Mouse (Mus musculus) cerebellum, adult 11-12 months (tissue): ENCODE measurements around the gene Atf7ip2.
"Not testable (repeated sequence)": the region's sequence is repeated elsewhere in the genome, so short reads cannot be mapped to it uniquely, and the experiment has no call there.

Experiments
- DNase-seq: peaks from one replicate; pipeline ENCODE4 v3.0.0; 2022

Gene Atf7ip2

DNA sequence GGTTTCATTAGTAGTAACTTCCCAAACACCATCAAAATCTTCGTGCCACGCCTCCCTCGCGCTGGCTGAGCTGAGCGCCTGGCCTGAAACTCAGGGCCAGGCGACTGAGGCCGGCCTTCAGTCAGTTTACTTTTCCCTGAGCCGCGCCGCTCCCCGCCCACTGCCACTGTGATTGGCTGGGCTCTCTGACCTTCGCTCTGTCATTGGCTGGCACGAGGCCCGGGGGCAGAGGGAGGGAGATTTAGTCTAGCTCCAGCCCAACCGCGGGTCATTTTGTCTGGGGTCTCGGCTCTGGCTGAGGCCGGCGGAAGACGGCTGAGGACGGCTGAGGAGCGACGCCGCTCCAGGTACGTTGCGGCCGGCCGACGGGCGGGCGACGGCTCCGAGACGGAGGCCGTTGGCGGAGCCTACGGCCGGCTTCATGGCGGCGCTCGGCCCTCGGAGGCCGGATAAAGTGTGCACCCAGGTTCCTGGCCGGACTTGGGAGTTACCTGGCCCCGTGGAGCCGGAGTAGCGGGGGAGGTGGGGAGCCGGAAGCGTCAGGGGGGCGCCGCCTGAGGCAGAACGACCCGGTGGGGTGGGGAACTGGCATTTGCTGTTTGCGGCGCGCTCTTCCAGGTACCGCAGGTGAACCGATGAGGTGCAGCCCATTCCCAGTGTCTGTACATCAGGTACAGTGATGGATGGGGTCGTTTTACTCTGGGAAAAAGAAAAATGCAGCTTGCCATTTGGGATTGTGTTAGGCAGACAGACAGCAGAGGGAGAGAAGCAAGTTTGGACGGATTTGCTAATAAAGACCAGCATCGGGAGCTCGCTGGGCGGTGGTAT, at the start of gene Atf7ip2:
Gene Atf7ip2, plus strand, starts transcription at position 34 of the 828 bp plus-strand sequence.
- peak; percentile 41 for DNase-seq

DNA sequence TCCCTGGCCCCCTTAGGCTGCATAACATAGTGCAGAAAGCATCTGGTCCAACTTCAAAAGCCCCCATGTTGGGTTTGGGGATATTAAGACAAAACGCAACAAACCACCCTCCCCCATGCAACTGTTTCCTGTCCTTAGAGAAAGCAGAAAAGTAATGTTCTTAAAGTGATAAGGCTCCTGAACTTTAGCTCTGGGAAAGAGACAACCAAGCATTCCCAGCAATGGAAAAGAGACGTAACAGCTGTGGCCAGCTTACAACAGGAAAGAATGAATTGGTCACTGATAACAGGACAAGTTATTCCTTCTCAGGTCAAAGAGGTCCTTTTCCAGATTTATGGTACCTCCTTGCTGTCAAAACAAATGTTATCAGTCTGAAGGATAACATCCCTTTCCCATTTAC, 49.3 kb upstream of the Atf7ip2 start:
- DNase-seq = no peak

DNA sequence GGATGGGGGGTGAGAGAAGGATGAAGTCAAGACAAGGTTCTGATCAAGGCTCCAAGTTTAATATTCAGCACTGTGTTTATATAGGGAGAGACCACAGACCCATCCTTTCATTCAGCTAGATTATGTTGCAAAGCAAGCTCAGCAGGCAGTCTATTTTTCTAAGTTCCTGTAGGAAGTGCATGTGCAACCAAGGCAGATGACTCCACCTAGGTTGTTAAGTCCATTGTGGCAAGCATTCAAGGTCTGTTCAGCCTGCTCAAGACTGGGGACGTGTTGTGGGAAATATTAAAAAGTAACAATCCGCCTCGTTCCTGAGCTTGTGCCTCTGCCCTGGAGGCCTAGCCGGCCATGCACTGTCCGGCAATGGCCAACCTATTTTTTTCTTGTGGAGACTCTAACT, 45.1 kb upstream of the Atf7ip2 start:
- no peak for DNase-seq

DNA sequence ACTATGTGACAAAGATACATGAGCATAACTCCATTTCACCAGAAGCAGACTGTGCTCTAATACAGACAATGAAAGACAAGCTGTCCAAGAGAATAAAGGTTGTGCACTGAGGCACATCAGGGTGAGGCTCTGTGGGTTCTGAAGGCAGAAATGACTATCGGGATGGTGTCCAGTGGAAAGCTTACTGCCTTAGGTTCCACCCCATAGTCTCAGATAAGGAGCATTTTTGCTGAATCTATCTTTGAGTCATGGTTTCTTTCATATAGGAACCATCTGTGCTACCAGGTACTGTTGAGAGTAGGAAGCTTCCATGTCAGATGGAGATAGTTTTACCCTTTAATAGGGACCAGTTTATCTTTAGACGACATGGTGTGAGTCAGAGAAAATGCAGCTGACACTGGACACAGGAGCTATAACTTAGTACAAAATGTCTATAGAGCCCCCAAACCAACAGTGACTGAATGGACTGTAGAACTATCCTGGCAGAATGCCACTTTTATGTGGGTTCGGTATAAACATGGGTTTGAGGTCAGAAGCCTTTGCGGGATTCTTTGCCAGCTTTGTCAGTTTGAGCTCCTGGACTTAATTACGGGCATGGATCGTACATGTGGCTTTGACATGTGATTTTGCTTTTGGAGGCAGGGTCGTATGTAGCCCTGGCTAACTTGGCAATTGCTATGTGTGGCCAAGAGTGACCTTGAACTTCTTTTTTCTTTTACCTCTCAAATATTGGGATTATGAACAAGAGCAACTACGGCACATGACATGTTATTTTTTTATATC, 23.2 kb upstream of the Atf7ip2 start:
- no peak for DNase-seq

DNA sequence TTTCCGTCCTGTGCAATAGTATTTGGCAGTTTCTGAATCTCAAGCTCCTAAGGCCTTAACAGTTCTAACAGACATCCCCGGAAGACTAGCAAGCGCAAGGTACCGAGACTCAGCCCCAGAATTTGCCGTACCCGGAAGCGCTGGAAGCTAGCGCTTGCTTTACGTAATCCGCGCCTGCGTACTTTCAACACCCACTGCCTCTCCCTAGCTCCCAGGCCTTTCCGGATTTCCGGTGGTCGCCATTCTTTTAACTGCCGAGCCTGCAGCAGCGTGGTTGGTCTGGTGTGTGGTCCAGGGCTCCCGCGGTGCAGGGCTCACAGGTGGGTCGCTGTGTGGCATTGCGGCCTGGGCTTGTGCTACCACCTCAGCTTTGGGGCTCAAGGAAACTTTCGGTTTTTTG, 22.5 kb upstream of the Atf7ip2 start, which contains the start of gene Rpl39l:
Gene Rpl39l, plus strand, starts transcription at position 222 of the 400 bp plus-strand sequence.
- DNase-seq = no peak

DNA sequence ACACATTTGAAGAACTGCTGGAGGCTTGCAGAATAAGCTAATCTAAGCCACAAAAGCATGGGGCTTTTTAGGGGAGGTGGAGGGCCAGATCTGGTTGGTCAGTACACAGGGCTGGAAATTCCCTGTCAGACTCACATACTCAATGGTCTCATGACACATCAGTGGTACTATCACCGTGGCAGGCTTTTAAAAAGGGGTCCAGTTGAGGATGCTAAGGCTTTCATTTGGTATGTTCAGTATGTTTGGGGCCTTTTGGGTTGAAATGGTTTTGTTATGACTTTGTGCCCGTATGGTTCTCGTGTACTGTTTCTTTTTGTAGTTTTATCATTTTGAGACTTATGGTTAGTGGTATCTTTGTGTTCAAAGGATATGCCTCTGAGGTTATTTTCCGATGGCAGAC, 21.2 kb upstream of the Atf7ip2 start:
- no peak for DNase-seq

DNA sequence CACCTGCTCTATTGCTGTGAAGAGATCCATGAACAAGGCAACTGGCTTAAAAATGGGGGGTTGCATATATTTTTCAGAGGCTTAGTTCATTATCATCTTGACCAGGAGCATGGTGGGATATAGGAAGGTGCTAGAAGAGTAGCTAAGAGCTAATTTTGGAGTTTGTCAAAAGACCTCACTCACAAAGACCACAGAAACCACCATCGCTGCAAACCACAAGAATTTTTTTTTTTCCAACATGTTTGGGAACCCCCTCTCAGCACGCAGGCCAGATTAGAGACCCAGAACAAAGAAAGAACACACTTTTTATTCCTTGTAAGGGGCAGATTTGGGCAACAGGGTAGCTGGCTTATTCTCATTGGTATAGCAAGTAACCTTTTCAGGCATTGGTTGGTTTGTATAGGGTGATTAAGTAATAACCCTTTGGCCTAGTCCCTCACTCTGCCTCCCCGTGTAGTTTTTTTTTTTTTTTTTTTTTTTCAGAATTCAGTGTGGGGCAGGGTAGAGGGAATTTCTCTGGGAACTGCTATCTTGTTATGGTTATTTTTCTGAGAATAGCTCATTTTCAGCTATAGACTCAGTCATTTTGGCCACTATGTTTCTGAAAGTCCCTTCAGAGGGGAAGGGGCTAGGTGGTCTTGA, 20.2 kb upstream of the Atf7ip2 start:
- DNase-seq = no peak

DNA sequence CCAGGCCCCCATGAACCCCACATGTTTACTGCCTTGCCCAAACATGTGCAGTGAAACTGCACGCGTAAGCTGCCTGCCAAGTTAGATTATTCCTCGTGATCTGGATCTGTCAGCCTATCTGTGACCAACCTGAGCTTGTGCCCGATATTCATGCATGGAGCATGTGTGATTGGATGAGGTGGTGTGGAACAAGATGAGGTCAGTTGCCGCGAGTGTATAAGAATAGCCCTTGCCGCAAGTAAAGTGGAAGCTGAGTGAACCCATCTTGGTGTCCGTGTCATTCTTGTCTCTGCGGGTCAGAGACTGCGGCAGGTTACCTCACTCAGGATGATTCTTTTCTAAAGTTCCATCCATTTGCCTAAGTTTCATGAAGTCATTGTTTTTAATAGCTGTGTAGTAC, 5.1 kb upstream of the Atf7ip2 start:
- not testable (repeated sequence) for DNase-seq

DNA sequence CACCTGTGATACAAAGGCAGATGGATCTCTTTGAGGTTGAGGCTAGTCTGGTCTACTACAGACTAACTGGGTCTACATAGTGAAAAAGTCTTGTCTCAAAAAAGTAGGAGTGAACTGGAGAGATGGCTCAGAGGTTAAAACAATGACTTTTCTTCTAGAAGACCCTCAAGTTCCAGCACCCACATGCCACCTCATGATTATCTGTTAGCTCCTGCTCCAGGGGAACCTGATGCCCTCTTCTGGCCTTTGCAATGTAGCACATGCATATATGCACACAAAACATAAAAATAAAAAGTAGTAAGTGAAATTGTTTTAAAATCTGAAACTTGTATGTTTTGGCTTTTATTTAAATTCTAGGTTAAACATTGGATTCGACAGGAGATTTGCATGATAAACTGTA, 16.3 kb downstream of the Atf7ip2 start:
- DNase-seq = no peak

DNA sequence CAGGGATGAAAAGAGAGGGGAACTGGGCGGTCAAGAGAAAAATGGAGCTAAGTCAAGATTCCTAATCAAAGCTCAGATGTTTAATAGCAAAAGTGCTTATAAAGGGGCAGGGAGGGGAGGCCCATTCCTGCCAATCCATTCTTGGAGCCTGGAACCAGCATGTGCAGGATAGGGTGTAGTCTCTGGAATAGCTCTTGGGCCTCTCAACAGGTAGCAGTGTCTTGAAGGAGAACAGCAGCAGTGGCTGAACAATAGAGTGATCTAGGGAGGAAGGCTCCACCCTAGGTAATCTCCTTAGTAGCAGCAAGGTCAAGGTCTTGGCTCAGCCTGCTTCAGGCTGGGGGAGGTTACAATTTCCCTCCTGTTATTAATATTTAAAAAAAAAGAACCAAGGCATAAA, 23.9 kb downstream of the Atf7ip2 start:
- DNase-seq = not testable (repeated sequence)

DNA sequence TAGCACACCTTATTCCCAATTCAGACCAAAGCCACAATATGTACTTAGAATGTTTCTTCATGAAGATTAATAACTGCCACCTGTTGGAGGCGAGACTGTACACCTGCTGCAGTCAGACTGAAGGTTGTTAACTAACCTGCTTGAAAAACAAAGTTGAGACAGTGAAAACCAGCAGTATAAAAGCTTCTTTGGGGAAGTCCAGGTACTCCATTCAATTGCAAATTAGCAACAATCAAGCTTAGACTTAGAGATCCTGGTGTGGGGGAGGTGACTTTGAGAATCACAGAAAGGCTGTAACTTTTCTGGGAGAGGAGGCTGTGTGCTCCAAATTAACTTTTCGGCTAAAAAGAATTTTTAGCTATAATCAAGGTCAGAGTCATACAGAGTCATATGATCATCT, 24.5 kb downstream of the Atf7ip2 start:
- not testable (repeated sequence) for DNase-seq

DNA sequence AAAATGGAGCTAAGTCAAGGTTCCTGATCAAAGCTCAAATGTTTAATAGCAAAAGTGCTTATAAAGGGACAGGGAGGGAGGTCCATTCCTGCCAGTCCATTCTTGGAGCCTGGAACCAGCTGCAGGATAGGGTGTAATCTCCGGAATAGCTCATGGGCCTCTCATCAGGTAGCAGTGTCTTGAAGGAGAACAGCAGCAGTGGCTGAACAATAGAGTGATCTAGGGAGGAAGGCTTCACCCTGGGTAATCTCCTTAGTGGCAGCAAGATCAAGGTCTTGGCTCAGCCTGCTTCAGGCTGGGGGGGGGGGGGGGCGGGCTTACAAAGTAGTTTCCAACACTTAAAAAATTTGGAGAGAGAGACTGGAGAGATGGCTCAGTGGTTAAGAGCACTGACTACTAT, 34.8 kb downstream of the Atf7ip2 start:
- DNase-seq = no peak

DNA sequence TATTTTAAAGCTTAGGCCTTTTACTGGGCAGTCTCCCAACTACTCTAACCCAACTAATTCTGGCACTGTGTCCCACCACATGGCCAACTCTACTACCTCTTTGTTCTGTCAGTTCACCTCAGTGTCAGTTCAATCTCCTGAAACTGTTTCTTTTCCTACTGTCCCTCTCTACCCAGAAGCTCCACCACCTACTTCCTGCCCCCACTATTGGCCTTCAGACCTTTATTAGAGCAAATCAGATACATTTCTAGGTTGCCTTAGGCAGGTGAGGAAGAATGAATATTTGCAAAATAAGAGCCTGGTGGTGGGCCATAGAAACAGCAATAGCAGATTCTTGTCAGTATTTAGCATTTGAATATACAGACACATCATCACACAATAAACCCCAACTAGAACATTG, 44.1 kb downstream of the Atf7ip2 start:
- DNase-seq = no peak

DNA sequence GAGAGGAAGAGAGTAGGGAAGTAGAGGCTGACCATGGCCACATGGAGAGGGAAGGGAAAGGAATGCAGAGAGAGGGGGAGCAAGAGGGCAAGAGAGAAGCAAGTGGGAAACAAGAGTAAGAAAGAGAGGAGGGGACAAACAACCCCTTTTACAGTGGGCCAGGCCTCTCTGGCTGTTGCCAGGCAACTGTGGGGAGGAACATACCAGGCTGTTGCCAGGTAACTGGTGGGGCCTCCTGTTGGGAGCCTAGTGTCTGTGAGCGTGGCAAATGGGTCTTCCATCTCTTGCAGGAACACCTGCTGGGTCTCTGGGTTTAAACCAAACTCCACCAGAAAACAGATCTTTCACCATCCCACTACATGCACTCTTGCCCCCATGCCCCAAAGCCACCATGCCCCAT, 61.5 kb downstream of the Atf7ip2 start:
- DNase-seq = no peak

DNA sequence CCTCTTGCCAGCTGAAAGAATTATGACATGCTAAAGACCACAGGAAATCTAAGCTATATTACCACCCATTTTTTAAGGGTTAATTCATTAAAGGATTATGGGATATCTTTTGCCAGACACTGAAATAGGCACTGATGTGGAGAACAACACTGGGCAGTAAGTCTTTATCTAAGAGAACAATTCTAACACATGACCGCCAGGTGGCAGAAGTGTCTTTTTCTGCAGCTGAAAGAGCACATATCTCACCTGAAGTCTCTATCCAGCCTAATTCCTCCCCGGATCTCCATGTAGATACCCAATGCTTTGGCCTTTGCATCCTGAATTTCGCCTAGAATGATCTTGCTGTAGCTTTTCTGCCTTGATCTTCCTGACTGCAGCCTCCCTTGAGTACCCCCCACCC, 79.7 kb downstream of the Atf7ip2 start:
- no peak for DNase-seq

DNA sequence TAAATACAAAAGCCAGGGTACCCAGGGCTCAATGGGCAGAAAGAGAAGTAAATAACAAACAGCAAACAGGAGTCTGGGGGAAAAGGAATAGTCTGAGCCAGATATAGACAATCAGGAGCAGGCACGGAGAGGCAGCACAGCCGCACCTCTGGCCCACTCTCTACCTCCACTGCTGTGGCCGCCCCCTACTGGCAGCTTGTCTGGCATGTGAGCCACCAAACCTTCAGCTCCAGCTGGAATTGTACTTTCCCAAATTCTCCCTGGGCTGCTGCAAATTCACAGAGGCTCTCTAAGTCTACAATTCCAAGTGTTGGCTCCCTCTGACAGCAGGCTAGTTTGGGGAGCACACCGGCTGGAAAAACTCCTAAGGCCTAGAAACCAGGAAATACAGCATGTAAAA, 82.0 kb downstream of the Atf7ip2 start:
- no peak for DNase-seq

DNA sequence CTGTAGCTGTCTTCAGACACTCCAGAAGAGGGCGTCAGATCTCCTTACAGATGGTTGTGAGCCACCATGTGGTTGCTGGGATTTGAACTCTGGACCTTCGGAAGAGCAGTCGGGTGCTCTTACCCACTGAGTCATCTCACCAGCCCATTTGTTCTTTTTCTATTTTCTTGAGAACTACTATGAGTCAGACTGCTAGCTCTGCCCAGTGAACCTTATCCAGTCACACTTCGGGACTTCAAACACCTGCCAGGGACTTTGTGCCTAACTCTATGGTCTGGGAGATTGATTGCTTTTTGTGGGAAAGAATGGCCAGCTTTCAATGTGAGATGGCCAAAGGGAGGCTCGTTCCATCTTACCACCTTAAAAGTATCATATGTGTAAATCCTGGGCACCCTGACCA, 84.3 kb downstream of the Atf7ip2 start:
- not testable (repeated sequence) for DNase-seq

DNA sequence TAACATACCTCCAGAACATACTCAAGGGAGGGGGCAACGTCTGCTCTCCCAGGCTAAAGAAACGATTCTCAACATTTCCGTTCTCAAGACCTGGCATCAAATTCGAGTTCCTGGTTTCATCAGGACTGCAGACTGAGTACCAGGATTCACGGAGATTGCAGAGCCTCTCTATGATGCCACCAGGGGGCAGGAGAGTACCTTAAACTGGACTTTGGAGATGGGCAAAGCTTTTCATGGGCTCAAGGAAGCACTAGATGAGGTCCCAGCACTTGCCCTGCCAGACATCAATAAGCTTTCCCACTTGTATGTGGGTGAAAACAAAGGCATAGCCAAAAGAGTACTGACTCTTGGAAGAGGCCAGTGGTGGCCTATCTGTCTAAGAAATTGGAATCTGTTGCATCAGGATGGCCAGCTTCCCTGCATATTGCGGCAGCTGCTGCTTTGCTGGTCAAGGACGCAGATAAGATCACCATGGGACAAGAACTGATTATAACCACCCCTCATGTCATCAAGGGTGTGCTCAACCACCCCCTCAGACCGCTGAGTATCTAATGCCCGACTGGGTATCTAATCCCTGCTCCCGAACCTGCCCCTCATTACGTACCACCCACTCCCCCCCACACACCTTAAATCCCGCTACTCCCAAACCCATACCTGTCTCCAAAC, 87.9 kb downstream of the Atf7ip2 start:
- peak; percentile 51 for DNase-seq

DNA sequence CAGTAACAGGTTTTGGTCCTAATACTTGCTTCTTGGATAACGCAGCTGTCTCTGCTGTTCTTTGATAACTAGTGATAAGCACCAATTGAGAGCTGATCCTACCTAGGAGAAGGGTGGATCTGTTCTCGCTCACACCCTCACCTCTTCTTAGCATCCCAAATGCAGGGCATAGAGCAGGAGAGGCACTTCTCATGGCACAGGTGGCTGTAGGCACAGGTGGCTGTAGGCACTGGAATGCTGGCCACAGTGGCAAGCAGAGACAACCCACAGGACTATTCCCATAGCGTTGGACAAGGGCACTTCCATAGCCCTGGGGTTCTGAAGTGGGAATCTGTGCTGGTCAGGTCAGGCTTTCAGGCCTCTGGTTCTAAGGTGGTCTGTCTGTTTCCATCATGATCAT, 89.4 kb downstream of the Atf7ip2 start:
- no peak for DNase-seq

DNA sequence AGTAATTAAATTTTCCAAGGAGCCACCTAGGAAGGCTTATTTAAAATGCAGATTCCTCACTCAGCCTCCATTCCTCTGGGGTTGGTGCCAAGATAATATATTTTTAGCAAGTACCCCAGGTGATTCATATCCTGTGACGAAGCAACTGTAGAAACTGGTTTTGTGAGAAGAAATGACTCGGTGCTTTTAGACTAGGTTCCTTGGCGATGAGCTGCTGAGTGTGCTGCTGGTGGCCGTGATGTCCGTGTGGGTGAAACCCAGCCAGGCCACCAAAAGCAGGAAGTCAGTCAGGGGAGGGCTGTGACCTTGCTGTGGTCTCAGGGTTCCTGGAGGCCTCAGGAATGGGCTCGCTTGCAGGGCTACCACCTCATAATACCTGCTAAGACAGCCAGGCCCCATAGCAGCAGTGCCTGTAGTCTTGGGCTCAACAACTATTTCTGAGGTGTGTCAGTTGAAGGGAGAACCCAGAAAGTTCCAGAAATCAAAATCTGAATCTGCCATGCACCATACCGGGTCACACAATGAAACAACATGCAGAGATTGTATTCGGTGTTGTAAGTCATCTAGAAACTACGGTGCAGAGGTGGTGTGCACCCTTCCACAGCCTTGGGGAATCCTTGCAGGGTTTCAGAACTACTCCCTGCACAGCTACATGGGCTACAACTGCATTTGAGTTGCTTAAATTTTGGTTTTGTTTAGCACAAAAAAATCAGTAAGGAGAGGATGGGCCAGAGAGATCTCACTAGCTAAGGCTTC, 94.2 kb downstream of the Atf7ip2 start:
- DNase-seq = no peak

DNA sequence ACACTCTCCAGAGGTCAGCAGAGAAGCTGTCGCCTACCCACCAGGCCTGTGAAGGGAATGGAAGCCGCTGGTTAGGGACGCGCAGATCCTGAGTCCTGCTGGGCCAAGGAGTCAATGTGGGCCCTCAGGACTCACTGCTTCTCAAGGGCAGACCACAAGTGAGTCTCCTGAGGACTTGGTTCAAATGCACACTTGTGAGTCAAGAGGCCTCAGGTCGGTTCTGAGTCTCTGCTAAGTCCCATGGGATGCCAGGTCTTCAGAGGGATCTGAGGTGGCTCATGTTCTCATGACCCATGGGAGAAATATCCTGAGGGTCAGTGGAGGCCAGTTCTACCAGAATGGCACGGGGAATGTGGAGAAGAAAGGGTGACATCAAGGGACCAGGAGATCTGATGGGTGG, 95.6 kb downstream of the Atf7ip2 start:
- no peak for DNase-seq
